ENCODE assay signal across 8 mouse cellular contexts in genomic region chr9:64393914-64394596, GRCm38 (mm10). TPM values are rescaled to one million over a fixed set of nuclear protein-coding genes. Genes with fewer than 3 reads are reported as not detected.
DNase-seq lines count a peak whose midpoint lies in the region; ATAC-seq lines count a peak whose summit lies in the region.

No protein-coding gene starts in this region.

- ATAC-seq in CD4-positive, CD25-positive, alpha-beta regulatory T cell, adult 4 months = no peak

- DNase-seq in CD4-positive, CD25-positive, alpha-beta regulatory T cell, adult 2 months (ENCODE audit: low read depth, low spot score) = peak; percentile 72
- peak; percentile 79 for DNase-seq in NIH3T3 (ENCODE audit: low read depth)
- DNase-seq in cerebellum, postnatal 14 days = peak; percentile 86 to 91
- DNase-seq in heart, adult 8-10 months (ENCODE audit: low spot score) = peak; percentile 57
- peak; percentile 50 for DNase-seq in layer of hippocampus, adult 9-11 months
- DNase-seq in lung, postnatal 4 days = peak; percentile 80 to 82
- peak; percentile 75 to 93 for DNase-seq in spleen, postnatal 4 days (ENCODE audit: low spot score in 2 of 2)

RNA-seq across cellular contexts. Expression of gene Megf11, which starts 8.6 kb away (rescaled TPM):
- under 1 TPM; 0.11 to 0.36 TPM for polyA plus RNA-seq in CD4-positive, CD25-positive, alpha-beta regulatory T cell, adult 4 months (2017; shearing (Covaris generic))
- total RNA-seq in heart, adult 8-10 months (2022) = 1 to 10 TPM in 2 of 4 experiments, under 1 TPM in 2; 0.81 to 1.8 (median 1.0) TPM

RNA-seq across cellular contexts. Expression of gene Dis3l, which starts 53.0 kb away (rescaled TPM):
- 10 to 100 TPM in 1 of 2 experiments, 1 to 10 TPM in 1; 9.4 to 12.5 TPM for polyA plus RNA-seq in CD4-positive, CD25-positive, alpha-beta regulatory T cell, adult 4 months (2017; shearing (Covaris generic))
- total RNA-seq in heart, adult 8-10 months (2022) = 10 to 100 TPM; 25.1 to 29.9 (median 27.1) TPM
